Mouse (Mus musculus) left cerebral cortex, adult 18-20 months (tissue): Measurements from ENCODE around the gene Gsdma. TPM values are rescaled to one million over a fixed set of nuclear protein-coding genes. Genes with fewer than 3 reads are reported as not detected.
"Not testable (repeated sequence)": the region's sequence is repeated elsewhere in the genome, so short reads cannot be mapped to it uniquely, and the experiment has no call there.

Experiments
- DNase-seq, 2 experiments: peaks; one replicate each; pipeline ENCODE4 v3.0.0; 2021 to 2022; ENCODE audit warnings: low spot score in 2 of 2, mixed read lengths in 1 of 2
- total RNA-seq, 2 experiments: library from RNA; stranded (reverse); gene quantifications; 2 replicates each; pipeline ENCODE4 v1.2.3; 2021

Gsdma gene
- total RNA-seq, 2 experiments from 2014 or later = 0.14 TPM; not detected in 1

DNA sequence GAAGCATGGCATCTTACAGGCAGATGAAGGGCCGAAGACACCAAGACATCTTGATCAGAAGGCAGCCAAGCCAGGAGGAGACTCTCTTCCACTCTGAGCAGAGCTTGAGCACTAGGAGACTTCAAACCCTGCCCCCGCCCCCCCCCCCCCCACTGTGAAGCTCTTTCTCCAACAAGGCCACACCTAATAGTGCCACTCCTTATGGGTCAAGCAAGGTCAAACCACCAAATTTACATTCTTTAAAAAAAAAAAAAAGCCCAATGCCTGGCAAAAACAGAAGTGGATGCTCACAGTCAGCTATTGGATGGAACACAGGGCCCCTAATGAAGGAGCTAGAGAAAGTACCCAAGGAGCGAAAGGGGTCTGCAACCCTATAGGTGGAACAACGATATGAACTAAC is 16.4 kb downstream of the Gsdma start:
- DNase-seq = not testable (repeated sequence)

DNA sequence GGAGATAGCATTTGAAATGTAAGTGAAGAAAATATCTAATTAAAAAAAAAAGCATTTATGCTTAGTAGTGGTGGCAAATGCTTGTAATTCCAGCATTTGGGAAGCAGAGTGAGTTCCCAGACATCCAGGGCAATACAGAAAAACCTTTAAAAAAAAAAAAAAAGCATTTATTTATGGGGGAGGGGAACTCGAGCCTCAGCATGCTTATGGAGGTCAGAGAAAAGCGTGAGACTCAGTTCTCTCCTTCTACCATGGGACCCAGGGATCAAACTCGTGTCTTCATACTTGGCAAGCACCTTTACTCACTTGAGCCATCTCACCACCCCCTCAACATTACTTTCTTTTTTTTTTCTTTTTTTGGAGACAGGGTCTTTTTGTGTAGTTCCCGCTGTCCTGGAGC is 17.0 kb downstream of the Gsdma start:
- DNase-seq = no peak

DNA sequence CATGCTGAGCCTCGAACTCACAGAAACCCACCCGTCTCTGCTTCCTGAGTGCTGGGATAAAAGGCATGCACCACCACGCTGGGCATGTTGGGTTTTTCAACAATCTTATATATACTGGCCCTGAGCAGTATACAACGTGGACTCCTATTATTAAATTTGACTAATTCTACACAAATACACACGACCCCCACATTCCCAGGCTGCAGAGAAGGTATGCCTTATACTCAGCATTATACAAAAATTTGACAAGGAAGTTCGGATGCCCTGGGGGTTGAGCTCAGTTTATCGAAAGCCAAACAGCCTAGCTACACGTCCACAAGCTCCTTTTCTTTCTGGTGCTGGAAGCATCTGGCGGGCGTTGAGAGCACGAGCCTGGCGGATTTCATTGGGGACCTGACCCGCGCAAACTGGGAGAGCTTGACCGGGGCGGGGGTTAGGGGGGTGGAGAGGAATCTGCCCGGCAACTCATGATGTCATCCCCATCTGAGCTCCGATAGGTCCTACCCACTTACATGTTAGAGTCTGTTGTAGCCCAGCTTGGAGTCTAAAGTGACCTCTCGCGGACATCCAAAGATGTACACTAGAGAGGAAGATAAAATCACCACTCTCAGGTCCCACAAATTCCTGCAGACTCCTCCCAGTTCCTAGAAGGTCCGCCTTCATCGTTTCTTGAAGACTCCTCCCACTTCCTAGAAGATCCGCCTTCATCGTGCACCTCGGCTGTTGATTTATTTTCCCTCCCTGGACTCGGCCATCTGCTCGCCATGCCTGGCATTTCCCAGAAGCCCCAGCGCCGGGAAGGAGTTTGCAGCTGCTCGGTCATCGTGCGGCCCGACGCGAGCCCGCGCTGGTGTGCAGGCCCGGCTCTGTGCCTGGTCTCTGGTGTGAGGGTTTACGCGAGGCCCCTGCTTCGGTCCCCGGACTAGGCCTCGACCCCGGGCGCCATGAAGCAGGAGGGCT is 17.9 kb downstream of the Gsdma start, which contains the start of gene Psmd3:
Psmd3 (plus strand) TSS at position 769 of the 960 bp plus-strand sequence.
- DNase-seq = peak; percentile 98 to 99

DNA sequence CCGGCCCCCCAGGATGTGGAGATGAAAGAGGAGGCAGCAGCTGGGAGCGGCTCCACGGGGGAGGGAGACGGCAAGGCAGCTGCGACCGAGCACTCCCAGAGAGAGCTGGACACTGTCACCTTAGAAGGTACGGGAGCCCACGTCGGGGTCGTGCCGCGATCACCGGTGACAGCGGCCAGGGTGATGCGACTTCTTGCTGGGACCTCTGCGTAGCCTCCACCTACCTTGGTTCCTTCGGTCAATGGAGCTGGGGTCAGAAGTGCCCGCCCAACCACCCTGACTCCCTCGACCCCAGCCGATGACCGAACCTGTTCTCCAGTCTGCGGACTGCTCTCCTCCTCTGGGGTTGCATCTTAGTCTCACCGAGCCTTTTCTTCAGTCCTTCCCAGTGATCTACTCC is 18.7 kb downstream of the Gsdma start:
- no peak for DNase-seq

DNA sequence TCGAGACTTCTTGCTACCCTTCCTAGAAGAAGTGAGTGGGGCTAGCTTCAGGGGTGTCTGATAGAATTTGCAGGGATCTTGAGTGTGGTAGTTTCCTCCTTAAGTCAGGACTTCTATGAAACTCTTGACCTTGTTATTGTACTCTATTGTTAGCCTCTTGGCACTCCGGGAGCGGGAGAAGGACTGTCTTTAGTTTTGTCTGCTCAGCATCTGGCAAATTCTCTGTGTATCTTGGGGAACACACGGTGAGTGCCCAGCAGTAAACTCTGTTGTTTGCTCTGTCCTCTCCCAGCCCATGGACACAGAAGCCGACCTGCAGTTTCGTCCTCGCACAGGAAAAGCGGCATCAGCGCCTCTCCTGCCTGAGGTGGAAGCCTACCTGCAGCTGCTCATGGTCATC is 21.5 kb downstream of the Gsdma start:
- DNase-seq = no peak

DNA sequence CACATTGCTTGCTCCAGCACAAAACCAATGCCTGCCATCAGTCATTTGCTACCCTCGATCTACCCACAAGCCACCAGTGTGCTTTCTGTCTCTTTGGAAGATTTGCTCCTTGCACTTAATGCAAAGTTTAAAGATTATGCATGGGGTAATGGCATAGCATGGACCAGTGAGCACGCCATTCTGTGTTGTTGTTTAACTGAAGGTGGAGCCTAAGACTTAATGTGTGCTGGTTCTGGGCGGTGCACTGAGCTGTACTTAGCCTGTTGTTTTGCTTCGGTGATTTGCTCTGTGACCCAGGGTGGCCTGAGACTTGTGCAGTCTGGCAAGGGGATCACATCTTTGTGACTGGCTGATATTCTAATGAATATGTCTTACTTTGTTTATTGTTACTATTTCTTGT is 22.8 kb downstream of the Gsdma start:
- DNase-seq = no peak

DNA sequence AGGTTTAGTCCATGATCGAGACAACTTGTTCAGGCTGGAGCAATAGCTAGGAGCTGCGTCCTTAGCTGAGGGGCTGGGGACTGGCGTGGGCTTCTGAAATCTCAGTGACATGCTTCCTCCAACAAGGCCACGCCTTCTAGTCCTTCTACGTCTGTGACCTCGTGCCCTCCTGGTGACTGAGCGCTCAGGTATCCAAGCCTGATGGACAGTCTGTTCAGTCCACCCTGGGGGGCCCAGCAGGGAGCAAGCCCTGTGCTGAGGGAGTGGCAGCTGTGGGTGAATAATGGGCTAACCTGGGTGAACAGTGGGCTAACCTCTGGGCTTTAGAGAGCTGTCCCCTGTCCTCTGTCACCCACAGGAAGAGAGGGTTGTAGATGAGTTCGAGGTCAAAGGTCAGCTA is 23.9 kb downstream of the Gsdma start:
- no peak for DNase-seq

DNA sequence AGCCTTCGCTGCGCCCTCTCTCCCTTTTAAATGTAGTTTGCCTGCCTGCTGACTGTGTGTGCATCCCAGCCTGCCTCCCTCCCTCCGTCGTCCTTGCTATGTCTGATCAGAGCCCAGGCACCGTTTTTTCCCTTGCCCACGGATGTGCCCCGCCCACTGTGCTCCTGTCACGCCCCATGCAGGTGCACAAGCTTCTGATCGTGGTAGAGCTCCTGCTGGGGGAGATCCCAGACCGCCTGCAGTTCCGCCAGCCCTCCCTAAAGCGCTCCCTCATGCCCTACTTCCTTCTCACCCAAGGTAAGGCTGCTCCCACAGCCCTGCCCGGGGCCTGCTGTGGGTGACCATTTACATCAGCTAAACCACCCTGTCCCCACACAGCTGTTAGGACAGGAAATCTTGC is 29.1 kb downstream of the Gsdma start:
- DNase-seq = no peak

DNA sequence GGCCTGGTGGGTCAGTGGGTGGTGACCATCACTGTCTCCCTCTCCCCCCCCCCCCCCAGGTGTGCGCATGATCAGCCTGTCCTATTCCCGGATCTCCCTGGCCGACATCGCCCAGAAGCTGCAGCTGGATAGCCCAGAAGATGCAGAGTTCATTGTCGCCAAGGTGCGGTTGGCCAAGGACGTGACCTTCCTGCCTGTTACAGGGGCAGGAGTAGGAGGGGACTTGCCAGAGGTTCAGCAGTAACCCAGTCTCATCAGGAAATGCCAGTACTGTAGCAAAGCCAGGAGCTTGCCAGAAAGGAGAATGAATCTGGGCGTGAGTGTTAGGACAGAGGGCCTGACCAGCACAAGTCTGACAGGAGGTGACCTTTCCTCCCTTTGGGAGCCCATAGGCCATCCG is 29.6 kb downstream of the Gsdma start:
- no peak for DNase-seq

DNA sequence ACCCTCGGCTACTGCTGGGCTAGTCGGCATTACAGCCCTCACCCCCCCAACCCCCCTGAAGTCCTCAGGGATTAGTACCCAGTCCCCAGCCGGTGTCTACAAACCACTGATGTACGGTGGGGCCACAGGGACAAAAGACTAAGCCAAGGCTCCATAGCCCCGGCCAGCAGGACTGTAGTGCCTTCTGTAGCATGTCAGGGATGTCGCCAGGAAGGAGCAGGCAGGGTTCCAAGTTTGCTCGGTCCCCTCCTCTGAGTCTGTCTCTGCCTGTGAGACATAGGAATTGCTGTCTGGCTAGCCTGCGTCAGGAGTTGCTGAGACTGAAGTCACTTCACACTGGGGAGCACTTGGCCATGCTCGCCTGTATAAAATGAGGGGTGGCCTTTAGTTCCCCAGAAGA is 30.1 kb downstream of the Gsdma start:
- DNase-seq = no peak

DNA sequence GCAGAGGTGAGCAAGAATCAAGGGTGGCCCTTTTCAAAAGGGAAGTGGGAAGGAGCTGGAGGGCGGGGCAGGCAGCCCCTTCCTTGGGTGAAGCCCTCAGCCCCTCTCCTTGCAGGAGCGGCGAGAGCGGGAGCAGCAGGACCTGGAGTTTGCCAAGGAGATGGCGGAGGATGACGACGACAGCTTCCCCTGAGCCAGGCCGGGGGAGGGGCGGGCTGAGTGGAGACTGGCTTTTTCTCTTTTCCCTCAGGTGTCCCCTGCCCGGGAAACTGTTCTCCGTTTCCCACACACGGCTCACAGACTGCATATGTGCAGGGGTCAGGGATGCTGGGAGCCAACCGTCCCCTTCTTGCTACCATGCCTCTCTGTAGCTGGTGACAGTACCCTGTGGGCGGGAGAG is 31.3 kb downstream of the Gsdma start:
- DNase-seq = peak in 1 of 2 experiments; percentile 30

DNA sequence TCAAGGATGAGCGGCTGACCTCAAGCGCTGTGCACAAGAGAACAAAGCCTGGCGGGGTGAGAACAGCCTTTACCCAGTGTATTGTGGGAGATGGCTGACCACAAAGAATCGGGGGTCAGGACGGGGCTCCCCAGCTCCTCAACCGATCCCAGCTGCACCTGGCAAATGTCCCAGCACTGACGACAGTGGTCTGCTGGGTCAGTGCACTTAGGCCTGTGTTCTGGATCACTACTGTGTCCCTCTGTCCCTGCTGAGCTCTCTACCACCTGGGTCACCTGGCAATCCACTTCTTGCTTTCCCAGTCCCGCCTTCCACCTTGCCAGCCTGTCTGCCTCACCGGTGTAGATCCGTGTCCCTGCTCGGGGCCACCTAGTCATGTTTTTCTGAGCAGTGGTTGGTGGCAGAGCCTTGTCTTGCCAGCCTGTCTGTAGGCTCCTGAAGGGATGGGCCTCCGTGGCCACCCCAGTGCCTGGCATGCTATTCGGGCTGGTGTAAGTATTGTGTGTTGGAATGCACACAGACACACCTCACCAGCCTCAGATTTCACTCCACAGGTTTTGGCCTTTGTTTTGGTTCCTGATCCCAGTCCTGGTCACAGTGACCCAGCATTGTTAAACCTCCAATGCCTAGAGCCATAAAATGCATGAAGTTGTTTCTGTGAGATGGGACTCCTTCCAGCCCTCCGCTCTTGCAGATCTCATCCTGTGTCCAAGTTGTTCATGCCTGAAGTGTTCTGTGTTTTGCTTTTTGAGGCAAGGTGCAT is 32.5 kb downstream of the Gsdma start:
- no peak for DNase-seq

DNA sequence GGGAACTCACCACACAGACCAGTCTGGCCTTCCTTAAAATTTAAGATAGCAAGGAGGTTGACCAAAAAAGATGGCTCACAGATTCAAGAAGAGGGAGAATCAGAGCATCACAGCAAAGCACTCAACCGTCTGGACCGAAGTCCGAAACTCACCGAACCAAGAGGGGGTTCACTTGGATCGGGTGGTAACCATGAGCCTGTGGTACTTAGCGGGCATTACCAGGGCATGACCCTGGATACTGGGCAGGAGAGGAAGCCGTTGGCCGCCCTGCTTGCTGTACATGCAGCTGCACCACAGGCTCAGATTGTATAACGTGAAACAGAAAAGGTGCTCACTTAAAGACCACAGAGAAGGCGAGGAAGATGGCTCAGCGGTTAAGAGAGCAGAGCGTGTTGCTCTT is 33.1 kb downstream of the Gsdma start:
- DNase-seq = no peak

DNA sequence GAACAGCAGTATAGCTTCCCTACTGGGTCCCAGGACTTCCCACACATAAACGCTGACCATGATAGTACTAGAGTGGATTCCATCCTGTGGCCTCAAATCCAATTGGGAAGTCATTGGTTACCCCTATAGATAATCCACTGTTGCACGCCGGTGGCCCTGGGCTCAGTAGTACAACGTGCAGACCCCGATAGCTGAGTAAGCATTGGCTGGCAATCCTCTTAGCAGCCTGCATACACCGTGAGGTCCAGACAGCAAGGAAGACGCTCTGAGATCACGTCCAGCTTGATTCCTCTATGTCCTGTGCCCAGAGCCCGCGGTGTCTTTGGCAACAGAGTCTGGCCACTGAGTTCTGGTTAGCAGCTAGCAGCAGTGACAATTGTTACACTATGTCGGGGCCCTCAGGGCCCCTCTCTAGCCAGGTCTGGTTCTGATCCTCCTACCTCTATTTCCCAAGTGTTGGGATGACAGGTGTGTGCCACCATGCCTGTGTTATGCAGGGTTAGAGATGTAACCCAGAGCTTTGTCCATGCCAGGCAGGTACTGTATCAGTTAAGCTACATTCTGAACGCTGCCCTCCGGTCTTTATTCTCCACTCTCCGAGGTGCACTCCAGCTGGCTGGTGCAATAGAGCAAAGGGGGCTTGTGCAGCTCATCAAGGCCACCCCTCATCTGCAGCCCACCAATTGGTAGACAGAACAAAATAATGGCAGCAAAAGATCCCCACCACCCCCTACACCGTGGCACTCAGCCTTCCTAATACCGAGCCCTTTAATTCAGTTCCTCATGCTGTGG is 34.9 kb downstream of the Gsdma start:
- DNase-seq = no peak

DNA sequence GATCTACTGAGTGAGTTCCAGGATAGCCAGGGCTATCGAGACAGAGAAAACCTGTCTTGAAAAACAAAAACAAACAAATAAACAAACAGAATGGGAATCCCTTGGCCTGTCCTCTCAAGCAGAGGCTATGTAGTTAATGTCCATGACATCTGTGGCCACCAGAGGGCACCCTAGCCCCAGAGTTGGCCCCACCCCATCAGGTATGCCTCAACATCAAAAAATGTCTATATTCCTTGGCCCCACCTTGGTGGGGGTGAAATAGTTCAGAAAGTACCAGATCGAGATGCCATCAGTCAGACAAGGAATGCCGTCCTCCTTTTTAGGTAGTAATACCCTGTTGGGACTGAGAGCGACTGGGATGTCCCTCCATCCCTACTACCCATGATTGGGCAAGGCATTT is 35.8 kb downstream of the Gsdma start:
- peak; percentile 73 to 83 for DNase-seq

DNA sequence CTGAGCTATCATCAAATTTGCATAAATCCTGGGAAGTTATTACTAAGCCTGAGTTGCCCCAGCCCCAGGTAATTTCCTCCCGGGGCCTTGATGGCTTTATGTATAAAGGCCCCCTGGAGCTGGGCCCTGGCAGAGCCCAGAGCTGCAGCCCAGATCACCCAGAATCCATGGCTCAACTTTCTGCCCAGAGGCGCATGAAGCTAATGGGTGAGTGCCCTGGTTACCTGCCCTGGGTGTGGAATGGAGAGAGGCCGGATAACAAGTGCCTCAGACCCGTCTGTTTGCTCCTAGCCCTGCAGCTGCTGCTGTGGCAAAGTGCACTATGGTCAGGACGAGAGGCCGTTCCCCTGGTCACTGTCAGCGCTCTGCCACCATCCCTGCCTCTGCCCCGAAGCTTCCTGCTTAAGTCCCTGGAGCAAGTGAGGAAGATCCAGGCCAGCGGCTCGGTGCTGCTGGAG is 37.1 kb downstream of the Gsdma start, which contains the start of gene Csf3:
Csf3 (plus strand) TSS at position 51 of the 458 bp plus-strand sequence.
- no peak for DNase-seq

DNA sequence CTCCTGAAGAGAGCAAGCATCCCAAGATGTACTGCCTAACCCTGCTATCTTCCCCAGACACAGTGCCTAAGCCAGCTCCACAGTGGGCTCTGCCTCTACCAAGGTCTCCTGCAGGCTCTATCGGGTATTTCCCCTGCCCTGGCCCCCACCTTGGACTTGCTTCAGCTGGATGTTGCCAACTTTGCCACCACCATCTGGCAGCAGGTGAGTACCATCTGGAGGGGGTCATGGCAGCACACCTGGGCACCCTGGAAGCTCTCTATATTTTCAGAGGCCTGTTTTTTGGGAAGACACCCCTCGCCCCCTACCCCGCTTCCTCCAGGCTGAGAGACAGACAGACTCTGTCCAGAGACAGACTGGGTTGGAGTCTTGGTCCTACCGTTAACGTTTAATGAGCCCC is 38.2 kb downstream of the Gsdma start:
- DNase-seq = no peak

DNA sequence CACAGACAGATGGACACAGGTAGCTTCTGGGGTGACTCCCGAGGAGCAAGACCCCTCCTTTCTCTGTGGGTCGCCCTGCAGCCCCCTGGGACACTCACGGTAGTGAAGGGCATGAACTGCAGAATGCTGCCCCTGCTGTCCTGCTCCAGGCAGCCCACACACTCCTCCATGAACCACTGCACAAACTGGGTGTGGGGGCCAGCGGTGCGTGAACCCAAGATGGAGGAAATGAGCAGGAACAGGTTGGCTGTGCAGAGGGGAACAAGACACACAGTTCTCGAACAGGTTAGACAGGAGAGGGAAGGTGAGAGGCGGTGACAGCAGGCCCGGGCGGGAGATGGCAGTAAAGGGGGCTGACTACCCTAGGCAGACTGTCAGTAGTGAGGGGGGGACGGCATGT is 40.9 kb downstream of the Gsdma start:
- DNase-seq = no peak

DNA sequence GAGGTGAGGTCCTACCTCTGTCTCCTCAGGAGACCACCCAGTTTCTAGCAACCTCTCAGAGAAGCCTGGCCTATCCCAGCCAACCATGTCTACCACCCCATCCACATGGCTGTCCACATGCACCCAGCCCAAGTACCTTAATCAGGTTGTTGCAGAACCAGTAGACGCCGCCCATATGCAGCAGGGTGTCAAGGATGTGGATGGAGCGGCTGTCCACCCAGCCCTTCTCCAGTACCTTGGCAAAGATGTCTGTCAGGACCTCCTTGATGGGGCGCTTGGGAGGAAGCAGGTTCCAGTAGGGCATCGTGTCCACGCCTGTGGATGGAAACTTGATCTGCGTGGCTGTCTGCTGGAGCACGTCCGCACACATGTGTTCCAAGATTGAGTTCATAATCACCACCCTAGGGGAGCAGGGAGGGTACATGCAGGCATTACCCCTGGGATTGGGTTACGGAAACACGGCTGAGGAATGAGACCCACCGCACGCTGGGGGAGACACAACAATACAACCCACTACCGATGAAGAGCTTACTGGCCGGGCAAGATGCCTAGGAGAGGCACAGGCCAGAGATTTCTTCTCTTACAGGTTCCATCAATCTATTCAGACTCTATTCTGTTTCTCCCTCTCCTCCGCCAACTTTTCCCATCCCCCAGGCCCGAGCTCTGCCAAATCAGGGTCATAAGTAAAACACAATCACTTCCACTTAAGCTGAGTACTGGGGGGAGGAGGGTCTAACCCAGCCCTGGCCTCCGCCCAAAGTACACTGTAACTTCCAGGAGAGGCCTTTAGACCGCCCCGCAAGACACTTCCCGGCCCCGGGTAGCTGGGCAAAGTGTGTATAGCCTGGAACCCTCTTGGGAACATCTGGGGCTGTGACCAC is 43.5 kb downstream of the Gsdma start:
- no peak for DNase-seq

DNA sequence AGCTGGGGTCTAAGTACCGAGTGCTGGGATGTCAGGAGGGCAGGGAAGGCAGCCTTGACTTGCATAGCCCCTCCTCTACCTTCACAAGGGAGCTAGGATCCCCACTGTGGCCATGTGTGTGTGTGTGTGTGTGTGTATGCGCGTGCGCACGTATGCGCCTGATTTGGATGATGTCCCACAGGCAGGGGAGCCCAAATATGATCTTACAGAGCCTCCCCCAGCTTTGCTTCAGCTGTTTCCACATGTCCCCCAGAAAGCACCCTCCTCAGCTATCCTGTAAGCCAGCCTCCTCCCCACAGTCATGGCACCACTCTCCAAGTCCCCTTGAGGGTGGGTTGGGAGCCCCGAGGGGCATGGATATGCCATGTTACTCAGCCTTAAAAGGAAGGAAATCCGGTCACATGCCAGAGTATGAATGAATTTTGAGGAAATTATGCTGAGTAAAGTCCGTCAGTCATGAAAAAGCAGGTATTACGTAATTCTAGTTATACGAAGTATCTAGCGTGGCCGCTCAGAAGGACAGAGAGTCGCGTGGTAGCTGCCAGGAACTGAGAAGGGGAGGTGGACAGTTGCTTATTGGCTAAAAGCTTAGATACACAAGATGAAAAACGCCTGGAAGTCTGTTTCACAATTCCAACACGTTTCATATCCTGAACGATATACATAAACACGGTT is 44.3 kb downstream of the Gsdma start:
- no peak for DNase-seq
